Mouse (Mus musculus): ENCODE measurements around the gene Eif2s3x.

The Eif2s3x gene

DNA sequence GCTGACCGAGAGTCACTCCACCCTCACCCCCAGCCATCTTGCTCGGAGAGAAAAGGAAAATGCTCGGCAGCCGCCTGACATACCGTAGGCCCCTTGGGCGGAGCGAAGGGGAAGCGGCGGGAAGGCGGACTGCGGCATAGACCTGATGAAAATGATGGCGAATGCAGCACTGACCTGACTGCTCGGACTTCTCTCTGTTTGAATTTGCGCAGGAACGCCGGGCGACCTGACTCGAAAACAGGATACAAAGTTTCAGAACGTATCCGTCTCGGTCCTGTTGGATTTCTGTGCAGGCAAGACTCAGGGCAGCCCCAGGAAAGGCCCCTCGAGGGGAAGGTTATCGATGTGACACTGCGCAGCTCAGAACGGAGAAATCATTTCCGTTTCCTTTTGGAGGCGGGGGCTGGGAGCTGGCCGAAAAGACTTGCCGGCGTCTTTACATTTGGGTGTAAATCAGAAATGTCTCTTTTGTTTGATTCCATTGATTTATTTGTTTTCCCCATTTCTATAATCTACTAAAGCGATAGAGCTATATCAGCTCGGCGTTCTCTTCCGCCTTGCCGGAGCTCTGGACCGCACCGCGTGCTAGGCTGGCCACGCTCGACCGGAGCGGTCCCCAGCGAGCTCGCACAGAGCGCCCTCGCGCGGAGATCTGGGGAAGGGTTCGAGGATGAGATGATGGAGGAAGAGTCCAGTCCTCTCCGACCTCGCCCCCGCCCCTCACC, at the start of gene Eif2s3x:
Gene Eif2s3x, minus strand, starts transcription at position 266 of the 725 bp plus-strand sequence.
- peak; percentile 87 to 89 for DNase-seq

- no peak for DNase-seq
These were observed 22.9 kb upstream of the Eif2s3x start for GRCm38 (mm10) chrX:94235601-94236000.

- no peak for DNase-seq
These were observed 22.5 kb upstream of the Eif2s3x start for GRCm38 (mm10) chrX:94235190-94235555.

- peak; percentile 79 to 88 for DNase-seq
These were observed 22.0 kb upstream of the Eif2s3x start, which contains the start of gene Klhl15 for GRCm38 (mm10) chrX:94234532-94235189. Klhl15 (plus strand) TSS chrX:94234599.

GRCm38 (mm10) chrX:94233936-94234531, 21.4 kb upstream of the Eif2s3x start:
- no peak for DNase-seq

DNA sequence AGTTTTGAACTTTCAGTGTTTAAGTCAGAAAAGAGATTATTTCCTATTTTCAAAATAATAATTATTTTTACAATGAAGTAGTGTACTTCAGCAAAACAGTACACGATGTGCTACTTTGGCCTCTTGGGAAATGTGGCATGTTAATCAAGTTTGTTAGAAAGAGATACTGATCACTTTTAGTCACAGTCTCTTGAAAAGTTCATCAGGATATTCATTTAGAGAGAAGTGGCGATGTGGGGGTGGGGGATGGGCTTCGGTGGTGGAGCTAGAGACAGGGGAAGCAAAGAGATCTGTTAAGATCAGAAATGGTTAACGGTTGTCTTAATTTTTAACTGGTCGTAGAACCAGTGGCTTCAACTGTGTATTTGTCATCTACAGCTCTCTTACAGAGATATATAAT, 20.8 kb upstream of the Eif2s3x start:
- DNase-seq = peak in 1 of 2 experiments; percentile 30

- no peak for DNase-seq
These were observed 722 bp upstream of the Eif2s3x start for GRCm38 (mm10) chrX:94213384-94213783.

GRCm38 (mm10) chrX:94212264-94212596, 432 bp downstream of the Eif2s3x start:
- no peak for DNase-seq

DNA sequence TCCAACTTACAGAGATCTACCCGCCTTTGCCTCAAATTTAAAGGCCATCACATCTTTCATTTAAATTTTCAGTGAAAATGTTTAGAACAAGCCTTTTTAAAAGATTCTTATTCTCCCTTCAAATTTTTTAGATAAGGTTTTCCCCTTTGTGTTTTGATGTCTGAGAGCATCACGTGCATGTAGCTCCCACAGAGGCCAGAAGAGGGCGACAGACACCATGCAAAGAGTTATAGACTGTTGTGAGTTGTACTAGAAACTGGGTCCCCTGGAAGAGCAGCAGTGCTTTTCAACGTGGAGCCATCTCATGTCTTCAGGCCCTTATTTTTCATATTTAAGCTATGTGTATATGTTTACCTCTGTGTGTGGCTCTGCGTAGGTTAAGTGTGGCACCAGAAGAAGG, 14.9 kb downstream of the Eif2s3x start:
- DNase-seq = peak; percentile 41 to 45

DNA sequence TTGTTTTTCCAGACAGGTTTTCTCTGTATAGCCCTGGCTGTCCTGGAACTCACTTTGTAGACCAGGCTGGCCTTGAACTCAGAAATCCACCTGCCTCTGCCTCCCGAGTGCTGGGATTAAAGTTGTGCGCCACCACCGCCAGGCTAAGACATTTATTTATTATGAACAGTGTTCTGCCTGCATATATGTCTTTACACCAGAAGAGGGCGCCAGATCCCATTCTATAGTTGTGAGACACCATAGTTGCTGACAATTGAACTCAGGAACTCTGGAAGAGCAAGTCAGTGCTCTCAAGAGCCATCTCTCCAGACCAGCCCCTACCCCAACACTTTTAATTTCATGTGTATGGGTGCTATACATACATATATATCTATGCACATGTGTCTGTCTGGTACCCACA, 18.8 kb downstream of the Eif2s3x start:
- DNase-seq = peak; percentile 30 to 36

GRCm38 (mm10) chrX:94185156-94185555, 27.5 kb downstream of the Eif2s3x start:
- DNase-seq = peak in 1 of 2 experiments; percentile 7

DNA sequence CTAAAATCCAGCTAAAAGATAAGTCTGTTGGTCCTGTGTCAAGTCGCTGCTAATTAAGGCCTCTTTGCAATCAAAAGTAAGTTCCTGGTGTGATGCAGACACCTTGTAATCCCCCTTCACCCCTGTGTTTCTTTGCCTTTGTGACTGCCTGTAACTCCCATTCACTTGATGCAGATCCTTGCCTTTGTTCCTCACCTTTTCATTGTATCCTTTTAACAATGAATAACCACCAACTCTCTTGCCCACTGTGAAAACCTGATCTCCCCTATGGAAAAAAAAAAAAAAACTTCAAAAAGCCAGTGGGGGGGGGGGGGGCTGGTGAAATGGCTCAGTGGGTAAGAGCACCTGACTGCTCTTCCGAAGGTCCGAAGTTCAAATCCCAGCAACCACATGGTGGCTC, 28.8 kb downstream of the Eif2s3x start:
- DNase-seq = no peak

GRCm38 (mm10) chrX:94177715-94178340, 34.8 kb downstream of the Eif2s3x start:
- DNase-seq = peak; percentile 89 to 95

DNA sequence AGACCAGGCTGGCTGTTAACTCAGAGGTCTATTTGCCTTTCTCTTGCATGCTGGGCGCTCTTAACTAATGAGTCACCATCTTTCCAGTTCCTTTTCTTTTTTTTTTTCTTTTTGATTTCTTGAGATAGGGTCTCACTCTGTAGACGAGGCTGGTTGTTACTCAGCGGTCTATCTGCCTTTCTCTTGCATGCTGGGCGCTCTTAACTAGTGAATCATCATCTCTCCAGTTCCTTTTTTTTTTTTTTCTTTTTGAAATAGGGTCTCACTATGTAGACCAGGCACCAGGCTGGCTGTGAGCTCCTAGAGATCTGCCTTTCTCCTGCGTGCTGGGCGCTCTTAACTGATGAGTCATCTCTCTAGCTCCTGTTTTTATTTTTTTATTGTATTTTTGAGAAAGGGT, 43.3 kb downstream of the Eif2s3x start:
- no peak for DNase-seq

GRCm38 (mm10) chrX:94152251-94152830, 60.3 kb downstream of the Eif2s3x start:
- DNase-seq = no peak

- DNase-seq = no peak
These were observed 62.2 kb downstream of the Eif2s3x start for GRCm38 (mm10) chrX:94150471-94150870.

DNA sequence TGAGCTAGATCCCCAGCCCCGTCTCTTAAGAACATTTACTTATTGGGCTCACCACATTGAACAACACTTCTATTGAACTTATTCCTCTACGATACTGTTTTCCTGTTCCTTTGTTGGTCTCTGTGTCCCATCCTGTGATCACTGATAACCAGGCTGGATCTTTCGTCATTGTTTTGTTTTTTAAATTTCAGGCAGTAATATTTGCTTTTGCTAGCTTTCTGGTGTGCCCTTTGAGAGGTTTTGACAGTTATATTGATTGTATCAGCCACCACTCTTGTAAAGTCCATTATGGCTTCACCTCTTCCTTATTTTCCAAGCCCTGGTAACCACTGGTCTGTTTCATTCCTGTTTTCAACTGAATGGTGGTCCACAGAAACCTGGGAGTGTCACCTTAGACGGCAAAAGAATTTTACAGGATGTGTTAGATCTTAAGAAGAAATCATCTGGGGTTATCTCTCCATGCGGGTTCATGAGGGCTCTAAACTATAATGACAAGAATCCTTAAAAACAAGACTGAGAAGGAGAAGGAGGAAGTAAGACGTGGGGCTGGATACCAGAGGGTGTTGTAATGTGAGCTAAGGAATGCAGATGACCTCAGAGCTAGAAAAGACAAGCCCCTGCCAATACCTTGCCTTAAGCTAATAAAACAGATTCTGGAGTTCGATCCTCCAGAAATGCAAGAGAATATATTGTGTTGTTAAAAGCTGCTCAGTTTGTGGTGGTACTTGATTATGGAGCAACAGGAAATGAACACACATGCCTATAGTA, 70.5 kb downstream of the Eif2s3x start:
- DNase-seq = no peak

- DNase-seq = no peak
These were observed 72.6 kb downstream of the Eif2s3x start for GRCm38 (mm10) chrX:94140080-94140479.
